Mouse (Mus musculus) MN1 (cell line): Measurements from ENCODE around the gene C1qtnf1.
"Not testable (repeated sequence)": the region's sequence is repeated elsewhere in the genome, so short reads cannot be mapped to it uniquely, and the experiment has no call there.

Experiments used
- DNase-seq: peaks from one replicate; pipeline ENCODE4 v3.0.0-alpha.2; 2016; ENCODE audit warnings: low spot score

Gene C1qtnf1

GRCm38 (mm10) chr11:118427986-118428385, at the start of gene C1qtnf1:
Gene C1qtnf1 (plus strand): TSS chr11:118428203.
- no peak for DNase-seq

- no peak for DNase-seq
Measured at GRCm38 (mm10) chr11:118378656-118379055, 49.3 kb upstream of the C1qtnf1 start.

- peak; percentile 89 for DNase-seq
Measured at GRCm38 (mm10) chr11:118379251-118380009, 48.6 kb upstream of the C1qtnf1 start.

DNA sequence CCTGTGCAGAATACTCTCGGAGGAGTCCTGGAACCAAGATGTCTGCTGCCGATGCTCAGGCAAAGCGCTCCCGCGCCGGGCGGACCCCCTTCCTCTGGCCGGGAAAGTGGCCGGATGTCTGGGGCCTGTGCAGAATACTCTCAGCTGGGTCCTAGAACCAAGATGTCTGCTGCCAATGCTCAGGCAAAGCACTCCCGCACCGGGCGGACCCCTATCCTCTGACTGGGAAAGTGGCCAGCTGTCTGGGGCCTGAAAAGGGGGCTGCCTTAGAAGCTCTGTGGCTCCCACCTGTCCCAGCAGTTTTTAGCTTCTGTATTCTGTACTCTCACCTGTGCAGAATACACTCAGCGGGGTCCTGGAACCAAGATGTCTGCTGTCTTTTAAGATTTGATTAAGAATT, 40.2 kb upstream of the C1qtnf1 start:
- DNase-seq: not testable (repeated sequence)

DNA sequence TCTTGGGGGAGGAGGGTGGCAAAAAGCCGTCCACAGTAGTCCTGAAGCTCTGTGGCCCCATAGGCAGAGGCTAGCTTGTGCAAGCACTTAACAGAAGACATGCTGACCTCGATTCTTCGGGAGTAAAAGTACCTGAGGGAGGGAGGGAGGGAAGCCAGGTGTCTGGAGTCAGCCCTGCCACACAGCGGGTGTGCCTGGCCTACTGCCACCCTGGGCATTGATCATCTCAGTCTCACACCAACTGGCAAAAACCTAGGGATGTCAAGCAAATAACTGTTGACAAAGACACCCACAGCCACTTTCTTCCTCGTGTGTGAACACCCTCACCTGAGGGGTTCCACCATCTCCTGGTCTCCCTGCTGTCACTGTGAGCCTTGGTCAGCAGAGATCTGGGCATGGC, 34.0 kb upstream of the C1qtnf1 start:
- DNase-seq: no peak

DNA sequence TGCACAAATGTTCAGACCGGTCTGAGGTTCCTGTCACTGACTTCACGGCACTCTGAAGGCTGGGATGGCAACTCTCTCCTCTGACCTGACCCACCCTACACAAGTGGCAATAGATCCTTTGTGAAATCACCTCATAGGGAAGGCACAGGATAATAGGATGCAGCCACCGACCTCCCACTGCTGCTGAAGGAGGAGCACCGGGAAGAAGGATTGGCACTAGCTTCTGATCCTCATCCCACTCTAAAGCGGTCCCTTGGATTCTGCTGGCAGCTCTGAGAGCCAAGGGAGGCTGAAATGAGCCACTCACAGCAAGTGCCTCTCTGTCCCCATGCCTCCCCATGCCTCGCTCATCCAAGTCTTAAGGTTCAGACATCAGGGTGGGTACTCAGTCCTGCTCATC, 33.5 kb upstream of the C1qtnf1 start:
- DNase-seq: no peak

GRCm38 (mm10) chr11:118397806-118398530, 30.0 kb upstream of the C1qtnf1 start:
- no peak for DNase-seq

DNA sequence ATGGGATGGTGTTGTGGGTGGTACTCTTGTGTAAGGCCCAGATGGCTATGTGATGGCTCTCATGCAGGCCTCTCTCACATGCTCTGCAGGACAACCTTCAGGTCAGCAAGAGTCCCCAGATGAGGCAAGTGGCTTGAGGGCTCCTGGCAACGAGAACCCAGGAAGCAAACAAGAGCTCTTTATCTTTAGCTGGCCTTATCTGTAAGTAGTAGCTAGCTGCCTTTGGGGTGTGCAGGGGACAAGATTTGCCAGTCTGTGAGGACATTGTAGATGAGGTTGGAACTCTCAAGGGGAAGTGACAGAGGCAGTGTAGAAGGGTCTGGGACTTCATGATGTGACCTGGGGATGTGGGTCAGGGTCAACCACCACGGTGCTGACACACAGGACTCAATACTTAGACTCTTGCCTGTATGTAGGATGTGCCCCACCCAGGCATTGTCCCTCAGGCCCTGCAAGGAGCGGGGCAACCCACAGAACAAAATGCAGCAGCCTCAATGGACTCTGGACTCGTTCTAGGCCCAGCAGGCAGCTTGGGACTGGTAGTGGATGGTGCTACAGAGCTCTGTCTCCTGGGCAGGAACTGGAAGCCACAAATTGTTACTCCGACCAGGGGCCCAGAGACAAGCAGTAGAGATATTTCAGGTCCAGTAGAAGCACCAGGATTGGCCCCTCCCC, 28.0 kb upstream of the C1qtnf1 start:
- no peak for DNase-seq

GRCm38 (mm10) chr11:118400566-118400936, 27.5 kb upstream of the C1qtnf1 start:
- no peak for DNase-seq

- no peak for DNase-seq
Measured at GRCm38 (mm10) chr11:118401195-118401594, 26.8 kb upstream of the C1qtnf1 start.

DNA sequence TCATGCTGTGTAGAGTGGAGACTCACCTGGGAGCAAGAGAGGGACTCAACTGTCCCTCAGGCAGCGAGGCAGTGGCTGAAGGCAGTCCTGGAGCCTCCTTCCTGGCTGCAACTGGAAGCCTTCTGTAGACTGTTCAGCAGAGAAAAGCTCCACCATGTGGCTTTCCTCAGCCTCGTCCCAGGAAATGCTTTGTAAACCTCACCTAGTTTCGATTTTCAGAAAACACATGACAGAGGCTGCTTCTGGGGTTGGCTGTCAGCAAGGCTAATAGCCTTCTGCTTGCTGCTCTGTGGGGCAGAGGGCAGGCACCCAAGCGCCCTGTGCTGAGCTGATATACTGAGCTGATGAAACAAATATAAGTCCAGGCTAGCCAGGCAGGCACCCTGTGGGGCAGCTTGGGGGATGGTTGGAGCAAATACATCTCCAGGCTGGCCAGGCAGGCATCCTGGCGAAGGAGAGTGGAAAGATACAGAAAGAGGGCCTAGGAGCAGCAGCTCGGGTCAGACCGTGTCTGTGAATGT, 26.2 kb upstream of the C1qtnf1 start, which contains the start of gene Lgals3bp:
Gene Lgals3bp (minus strand): TSS at position 333 of the 521 bp plus-strand sequence.
- peak; percentile 86 for DNase-seq

GRCm38 (mm10) chr11:118403183-118403582, 24.8 kb upstream of the C1qtnf1 start:
- no peak for DNase-seq

DNA sequence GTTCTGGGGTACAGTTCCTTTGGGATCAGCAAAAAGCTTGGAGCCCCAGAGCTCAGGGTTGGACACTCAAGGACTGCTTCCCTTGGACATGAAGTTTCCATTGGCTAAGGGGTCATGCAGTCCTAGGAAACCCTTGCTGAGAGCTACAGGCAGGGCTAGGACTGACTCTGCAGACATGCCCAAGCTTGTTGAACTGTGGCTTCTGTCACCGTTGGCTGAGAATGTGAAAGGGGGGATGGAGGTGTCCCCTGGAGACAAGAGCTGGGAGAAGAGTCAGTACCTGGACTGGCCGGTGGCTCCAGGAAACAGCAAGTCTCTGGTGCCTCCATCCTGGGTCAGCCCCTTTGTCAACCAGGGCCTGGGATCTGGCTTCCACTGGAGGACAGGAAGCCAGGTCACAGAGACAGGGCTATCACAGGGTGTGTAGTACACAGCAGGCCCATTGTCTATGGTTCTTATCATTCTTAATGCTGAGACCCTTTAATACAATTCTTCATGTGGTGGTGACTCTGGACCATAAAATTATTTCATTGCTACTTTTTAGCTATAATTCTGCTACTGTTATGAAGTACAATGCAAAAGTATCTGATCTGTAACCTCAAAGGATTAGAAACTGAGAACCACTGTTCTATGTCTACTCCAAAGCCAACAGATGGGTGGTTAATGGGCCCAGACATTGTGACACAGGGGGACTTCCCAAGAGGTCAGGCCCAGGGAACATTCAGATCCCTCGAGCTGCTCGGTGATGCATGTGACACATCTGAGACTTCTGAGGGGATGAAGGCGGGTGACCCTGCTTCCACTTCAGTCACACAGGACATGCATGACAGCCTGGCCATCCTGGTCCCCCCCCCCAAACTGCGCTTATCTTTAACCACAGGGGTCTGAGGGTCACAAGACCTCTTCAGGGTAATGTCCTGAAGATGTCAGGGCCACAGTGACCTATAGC, 23.8 kb upstream of the C1qtnf1 start:
- no peak for DNase-seq

- no peak for DNase-seq
Measured at GRCm38 (mm10) chr11:118405311-118405710, 22.7 kb upstream of the C1qtnf1 start.

GRCm38 (mm10) chr11:118406521-118406920, 21.5 kb upstream of the C1qtnf1 start:
- no peak for DNase-seq

DNA sequence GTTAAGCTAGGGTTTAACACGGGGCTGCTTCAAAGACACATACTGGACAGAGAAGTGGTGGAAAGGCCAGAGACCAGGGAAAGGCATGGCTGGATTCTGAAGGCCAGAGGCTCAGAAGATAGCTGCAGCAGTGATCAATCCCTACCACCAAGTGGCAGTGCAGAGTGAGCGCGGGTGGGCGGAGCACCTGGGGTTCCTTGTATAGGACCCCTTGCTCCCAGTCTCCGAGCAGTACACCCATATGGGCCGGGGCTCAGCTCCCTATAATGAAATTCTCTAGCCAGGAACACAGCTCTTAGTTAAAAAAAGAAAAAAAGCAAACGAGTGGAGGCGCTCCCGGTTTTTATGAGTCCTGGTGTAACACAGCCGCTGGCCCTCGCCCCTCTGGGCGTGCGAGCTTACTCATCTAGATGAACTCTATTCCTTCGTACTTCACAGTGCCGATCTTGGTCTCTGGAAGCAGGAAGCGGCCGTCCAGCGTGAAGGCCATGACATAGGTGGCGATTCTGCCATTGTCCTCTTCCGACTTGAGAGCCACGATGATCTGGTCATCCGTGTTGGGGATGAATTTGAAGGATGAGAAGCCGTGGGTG, 20.6 kb upstream of the C1qtnf1 start:
- no peak for DNase-seq

- DNase-seq: no peak
Measured at GRCm38 (mm10) chr11:118408051-118408740, 19.8 kb upstream of the C1qtnf1 start.

DNA sequence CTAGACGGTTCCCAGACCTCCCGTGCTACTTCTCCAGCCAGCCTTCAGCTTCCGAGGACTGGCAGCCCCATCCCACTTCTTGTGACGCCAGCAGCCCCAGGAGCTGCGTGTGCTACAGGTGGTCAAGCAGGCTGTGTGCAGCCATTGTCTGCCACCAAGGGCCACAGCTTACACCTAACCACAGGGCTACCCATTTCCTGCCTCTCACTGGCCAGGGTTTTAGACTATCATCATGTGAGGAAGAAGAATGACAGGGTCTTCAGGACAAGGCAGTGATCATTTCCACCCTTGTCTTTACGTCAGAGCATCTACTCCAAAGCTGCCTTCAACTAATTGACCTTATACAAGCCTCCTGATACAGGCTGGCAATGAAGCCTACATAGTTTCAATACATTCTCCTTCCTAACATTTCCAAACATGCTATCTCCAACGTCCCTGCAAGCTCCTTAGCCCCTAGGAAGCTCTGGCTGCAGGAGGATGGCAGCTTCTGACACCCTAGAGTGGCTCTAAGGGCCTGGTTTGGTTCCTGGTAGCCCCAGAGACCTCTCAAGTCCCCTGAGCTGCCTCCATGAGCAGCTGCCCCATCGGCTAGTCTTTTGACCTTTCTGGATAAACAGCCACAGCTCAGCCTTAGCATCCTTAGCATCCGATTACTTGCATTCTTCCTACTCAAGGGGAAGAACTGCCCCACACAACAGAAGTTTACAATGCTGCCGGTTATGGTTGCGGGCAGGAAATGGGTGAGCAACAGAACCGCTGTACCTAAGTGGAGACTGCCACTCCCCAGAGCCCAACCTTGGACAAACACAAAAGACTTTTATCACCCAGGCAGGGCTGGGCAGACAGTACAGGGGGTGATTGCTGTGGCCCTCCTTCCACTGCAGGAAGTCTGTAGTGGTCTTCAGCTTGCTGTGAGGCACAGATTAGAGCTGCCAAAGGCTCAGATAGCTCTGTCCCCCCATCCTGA, 18.6 kb upstream of the C1qtnf1 start:
- no peak for DNase-seq

DNA sequence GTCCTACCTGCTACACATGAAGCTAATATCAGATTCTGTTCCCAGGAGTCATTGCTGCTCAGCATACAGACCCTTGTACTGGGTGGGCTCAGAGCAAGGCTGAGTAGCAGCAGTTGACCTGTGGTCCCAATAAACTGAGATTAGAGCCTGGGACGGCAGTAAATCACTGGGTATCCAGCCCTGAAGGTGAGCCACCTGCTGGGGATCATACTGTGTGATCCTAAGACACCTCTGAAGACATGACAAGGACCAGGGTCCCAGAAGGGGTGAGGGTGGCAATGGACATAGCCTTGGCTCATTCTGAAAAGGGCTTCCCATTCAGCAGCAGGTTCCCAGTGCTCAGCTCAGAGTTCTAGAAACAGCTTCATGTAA, 17.9 kb upstream of the C1qtnf1 start:
- no peak for DNase-seq
